Mouse (Mus musculus): ENCODE measurements around the gene Suv39h2.

The Suv39h2 gene

GRCm38 (mm10) chr2:3474861-3475283 lies at the start of gene Suv39h2:
Gene Suv39h2, minus strand, starts transcription at chr2:3475031.
- peak; percentile 79 for DNase-seq (ENCODE audit: low read depth)

DNA sequence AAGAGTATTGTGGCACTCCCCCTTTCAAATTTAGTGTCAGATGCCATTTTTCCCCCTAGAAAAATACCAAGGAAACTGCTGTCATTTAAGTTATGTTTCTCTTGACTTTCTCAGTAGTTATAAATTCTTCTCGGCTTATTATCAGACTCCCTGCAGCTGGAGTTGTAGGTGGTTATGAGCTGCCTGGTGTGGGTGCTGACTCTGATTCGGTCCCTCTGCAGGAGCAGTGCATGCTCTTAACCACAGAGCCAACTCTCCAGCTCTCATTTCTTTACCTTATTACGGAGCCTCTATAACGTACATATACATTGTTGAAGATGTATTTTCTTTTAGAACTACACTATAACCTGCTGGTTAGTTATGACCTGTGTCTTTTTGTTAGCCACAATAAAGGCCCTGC lies 47.7 kb upstream of the Suv39h2 start:
- no peak for DNase-seq (ENCODE audit: low read depth)

GRCm38 (mm10) chr2:3512552-3513454 lies 38.0 kb upstream of the Suv39h2 start, which contains the start of the genes Gm45902, Hspa14 and Cdnf:
Gene Gm45902, minus strand, starts transcription at chr2:3512790.
Gene Hspa14, minus strand, starts transcription at chr2:3512814.
Gene Cdnf, plus strand, starts transcription at chr2:3513030.
- DNase-seq (ENCODE audit: low read depth), result peak; percentile 98

DNA sequence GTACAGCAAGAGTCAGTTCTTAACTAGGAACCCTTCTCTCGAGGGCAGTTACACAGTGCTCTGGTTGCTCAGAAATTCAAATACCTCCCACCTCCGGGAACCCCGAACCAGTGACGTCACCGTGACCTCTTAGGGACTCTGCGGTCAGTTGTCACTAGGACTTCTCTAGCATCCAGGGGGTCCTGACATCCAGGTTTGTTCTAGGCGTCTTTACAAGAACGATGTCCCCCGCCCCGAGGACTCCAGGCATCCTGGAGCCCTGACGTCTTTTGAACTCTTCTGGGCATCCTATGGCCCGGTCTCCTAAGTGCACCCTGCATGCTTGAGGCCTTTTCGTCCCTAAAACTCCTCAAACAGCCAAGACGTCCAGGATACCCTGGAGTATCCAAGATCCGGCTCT lies 37.2 kb upstream of the Suv39h2 start:
- no peak for DNase-seq (ENCODE audit: low read depth)

GRCm38 (mm10) chr2:3500886-3501285 lies 26.1 kb upstream of the Suv39h2 start:
- DNase-seq (ENCODE audit: low read depth), result no peak

- no peak for DNase-seq (ENCODE audit: low read depth)
Measured at GRCm38 (mm10) chr2:3499543-3499942, 24.7 kb upstream of the Suv39h2 start.

DNA sequence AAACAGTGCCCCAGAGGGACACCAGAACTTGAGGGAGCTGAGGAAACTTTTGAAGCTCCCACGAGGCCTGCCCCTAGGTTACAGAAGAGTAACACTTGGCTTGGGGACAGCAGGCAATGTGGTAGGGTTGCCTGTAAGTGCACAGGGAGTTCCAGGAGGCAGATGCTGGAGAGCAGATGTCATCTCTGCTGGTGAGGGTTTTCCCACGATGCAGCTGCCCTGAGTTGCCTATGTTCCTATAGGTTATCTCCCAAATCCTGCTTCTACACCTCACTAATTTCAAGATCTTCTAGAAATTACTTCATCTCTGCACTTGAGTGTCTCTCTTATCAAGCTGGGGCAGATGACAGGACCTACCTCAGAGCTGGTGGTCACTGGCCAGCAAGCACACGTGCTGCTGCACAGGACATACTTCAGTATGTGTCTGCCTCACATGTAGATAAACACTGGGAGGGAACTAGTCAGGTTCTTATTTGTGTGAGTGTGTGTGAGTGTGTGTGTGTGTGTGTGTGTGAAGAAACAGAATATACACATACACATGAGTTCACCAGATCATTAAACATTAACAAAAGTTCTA lies 19.1 kb upstream of the Suv39h2 start:
- no peak for DNase-seq (ENCODE audit: low read depth)

GRCm38 (mm10) chr2:3489816-3490215 lies 15.0 kb upstream of the Suv39h2 start:
- DNase-seq (ENCODE audit: low read depth), result no peak

GRCm38 (mm10) chr2:3480239-3480638 lies 5.4 kb upstream of the Suv39h2 start:
- DNase-seq (ENCODE audit: low read depth), result no peak

DNA sequence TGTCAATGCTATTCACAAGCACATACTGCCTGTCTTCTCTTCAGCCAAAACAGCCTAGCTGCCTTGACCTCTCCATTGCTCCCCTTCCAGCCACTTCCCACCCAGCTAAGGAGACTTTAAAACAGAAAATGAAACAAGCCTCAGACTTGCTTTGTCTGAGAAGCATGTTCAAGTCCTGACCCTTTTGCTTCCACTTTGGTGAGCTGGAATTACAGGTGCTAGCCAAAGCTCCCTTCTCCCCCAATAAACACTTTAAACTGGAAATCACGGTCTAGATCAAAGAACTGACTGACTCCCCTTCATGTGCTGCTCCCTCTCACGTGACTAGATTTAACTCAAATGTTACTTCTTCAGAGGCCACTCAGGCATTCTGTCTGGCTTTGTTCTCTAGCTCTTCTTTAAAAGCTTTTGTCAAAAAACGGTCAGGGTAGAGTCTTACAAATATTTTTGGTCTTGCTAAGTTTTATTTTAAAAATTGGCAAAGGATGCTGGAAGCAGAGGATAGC lies 968 bp upstream of the Suv39h2 start:
- DNase-seq (ENCODE audit: low read depth), result no peak

DNA sequence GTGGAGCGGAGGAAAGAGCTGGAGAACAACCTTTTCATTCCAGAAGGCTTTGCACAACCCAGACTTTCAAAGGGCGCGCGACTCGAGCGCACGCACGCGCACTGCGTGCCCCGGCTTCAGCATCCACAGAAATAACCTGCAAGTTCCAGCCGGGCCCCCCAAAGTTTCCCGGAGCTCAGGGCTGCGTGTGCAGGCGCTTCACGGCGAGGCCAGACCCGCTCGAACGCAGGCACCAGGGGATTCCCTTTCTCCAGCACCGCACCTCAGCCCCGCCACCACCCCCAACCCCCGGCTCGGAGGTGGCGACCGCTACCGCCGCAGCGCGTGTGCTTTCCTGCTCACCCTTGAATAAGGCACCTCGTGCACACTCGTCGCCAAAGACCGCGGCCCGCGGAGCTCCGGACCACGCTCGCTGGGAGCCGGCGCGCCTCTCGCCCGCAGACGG lies 448 bp downstream of the Suv39h2 start:
- DNase-seq (ENCODE audit: low read depth), result no peak

- no peak for DNase-seq (ENCODE audit: low read depth)
Measured at GRCm38 (mm10) chr2:3473891-3474290, 940 bp downstream of the Suv39h2 start.

DNA sequence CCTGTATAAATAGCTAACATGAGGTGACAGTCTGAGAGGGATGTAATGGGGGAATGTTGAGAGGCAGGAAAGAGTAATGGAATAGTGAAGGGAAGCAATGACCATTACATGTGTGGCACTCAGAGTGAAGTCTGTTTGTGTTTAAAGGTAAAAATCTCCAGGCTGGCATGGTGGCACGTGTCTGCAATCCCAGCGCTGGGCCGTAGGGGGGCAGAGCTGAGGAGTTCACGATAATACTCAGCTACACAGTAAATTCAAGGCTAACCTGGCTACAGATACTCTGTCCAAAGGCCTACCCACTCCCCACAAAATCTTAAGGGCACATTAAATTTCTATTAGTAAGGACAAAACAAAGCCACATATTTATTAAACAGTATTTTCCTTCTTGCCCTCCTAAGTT lies 18.2 kb downstream of the Suv39h2 start:
- no peak for DNase-seq (ENCODE audit: low read depth)

GRCm38 (mm10) chr2:3453096-3453495 lies 21.7 kb downstream of the Suv39h2 start:
- DNase-seq (ENCODE audit: low read depth), result no peak

DNA sequence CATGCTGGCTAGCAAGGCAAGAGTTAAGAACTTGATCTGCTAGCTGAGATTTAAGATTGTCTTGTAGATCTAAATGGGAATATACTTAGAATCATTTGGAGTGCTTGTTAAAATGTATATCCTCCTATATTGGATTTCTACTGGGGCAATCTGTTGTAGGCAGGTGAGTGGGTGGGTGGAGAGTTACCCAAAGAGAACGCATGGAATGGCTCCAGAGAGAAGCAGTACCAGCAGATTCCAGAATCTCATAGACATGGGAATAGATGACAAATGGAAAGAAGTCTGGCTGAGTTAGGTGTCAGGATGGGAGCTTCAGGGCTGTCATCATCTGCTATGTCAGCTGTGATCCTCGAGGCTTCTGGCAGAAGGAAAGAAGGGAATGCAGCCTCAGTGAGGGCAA lies 25.4 kb downstream of the Suv39h2 start:
- DNase-seq (ENCODE audit: low read depth), result no peak

DNA sequence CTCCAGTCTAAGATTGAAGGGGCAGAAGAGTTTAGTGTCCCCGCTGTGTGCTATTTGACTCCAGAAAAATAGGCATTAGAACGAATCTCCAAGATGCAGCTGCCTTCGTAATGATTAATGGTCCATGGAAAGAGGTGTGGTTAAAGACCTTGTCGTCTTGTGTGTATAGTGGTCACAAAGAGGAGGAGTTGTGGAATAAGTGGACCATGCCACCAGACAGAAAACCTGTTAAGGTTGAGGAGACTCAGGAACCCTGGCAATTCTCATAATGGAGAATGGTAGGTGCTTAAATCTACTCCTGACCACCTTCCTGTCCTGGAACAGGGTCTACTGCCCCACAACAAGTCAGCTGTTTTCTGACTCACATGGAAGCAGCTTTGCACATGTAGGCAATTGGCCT lies 28.8 kb downstream of the Suv39h2 start:
- DNase-seq (ENCODE audit: low read depth), result no peak

GRCm38 (mm10) chr2:3444206-3444605 lies 30.6 kb downstream of the Suv39h2 start:
- DNase-seq (ENCODE audit: low read depth), result no peak

- DNase-seq (ENCODE audit: low read depth), result no peak
Measured at GRCm38 (mm10) chr2:3437956-3438355, 36.9 kb downstream of the Suv39h2 start.

GRCm38 (mm10) chr2:3435369-3436061 lies 39.3 kb downstream of the Suv39h2 start:
- no peak for DNase-seq (ENCODE audit: low read depth)

- no peak for DNase-seq (ENCODE audit: low read depth)
Measured at GRCm38 (mm10) chr2:3430956-3431355, 43.9 kb downstream of the Suv39h2 start.

- no peak for DNase-seq (ENCODE audit: low read depth)
Measured at GRCm38 (mm10) chr2:3424579-3424910, 50.3 kb downstream of the Suv39h2 start.

GRCm38 (mm10) chr2:3423841-3424578 lies 50.8 kb downstream of the Suv39h2 start, which contains the start of gene Dclre1c:
Gene Dclre1c, plus strand, starts transcription at chr2:3424131.
- DNase-seq (ENCODE audit: low read depth), result peak; percentile 86
